Mouse (Mus musculus) megakaryocyte, embryonic 14.5 days (primary cell): Measurements from ENCODE around the gene Foxn3.

Experiments used
- FLI1 ChIP-seq: IDR thresholded peaks from 2 replicates; pipeline ENCODE4 v1.6.1; 2012; ENCODE audit warnings: low read length, inconsistent platforms, mixed read lengths
- GATA1 ChIP-seq: IDR thresholded peaks from 3 replicates; pipeline ENCODE4 v1.6.1; 2012; ENCODE audit warnings: mixed read lengths, low read length, inconsistent platforms, borderline replicate concordance

GRCm38 (mm10) chr12:99558476-99558875 is 4.9 kb downstream of the Foxn3 start:
- TF ChIP-seq GATA1 (no peak), FLI1 (no peak)
